In genomic region chr3:95012982-95013381, GRCm38 (mm10) we compare ENCODE assay signal across 12 mouse cellular contexts. TPM values are rescaled to one million over a fixed set of nuclear protein-coding genes. Genes with fewer than 3 reads are reported as not detected.
DNase-seq lines count a peak whose midpoint lies in the region; ATAC-seq lines count a peak whose summit lies in the region.
"Had no signal": no experiment of that assay in that cellular context is flagged by ENCODE, and none has a peak within 500 bp of the region (broad histone marks: within the 10 kb centered on the region; RNA-seq: fewer than 3 reads in every experiment).

No protein-coding gene starts in this region.

- peak overlapping the region; percentile 89; the same call in 1 of the 2 replicates for H3K4me3 ChIP-seq in kidney, embryonic 15.5 days (replicated peaks)
- no peak overlapping the region for H3K4me3 ChIP-seq in hindbrain, embryonic 13.5 days
- peak overlapping the region; percentile 82 for H3K4me3 ChIP-seq in midbrain, embryonic 13.5 days (replicated peaks)

- no peaks in the 10 kb centered on the region for H3K9me3 ChIP-seq in kidney, embryonic 15.5 days (replicated peaks)
- H3K9me3 ChIP-seq in hindbrain, embryonic 13.5 days, result no peaks in the 10 kb centered on the region
- H3K9me3 ChIP-seq in midbrain, embryonic 13.5 days, result no peaks in the 10 kb centered on the region

- H3K9ac ChIP-seq in kidney, embryonic 15.5 days, result 0 out of 2 replicates have a peak overlapping the region, but pooled peaks have one; percentile 68
- peak overlapping the region; percentile 88; the same call in 1 of the 2 replicates for H3K9ac ChIP-seq in hindbrain, embryonic 13.5 days
- no peak overlapping the region for H3K9ac ChIP-seq in midbrain, embryonic 13.5 days (replicated peaks)

- WGBS in kidney, embryonic 15.5 days, result 92% methylated on average over 3 of the region's 3 CpGs
- WGBS in hindbrain, embryonic 13.5 days, result 86% methylated on average over 3 of the region's 3 CpGs
- 85% methylated on average over 3 of the region's 3 CpGs for WGBS in midbrain, embryonic 13.5 days

- no peaks in the 10 kb centered on the region for H3K27me3 ChIP-seq in kidney, embryonic 15.5 days
- H3K27me3 ChIP-seq in hindbrain, embryonic 13.5 days, result no peaks in the 10 kb centered on the region
- no peaks in the 10 kb centered on the region for H3K27me3 ChIP-seq in midbrain, embryonic 13.5 days

- no peak overlapping the region for H3K27ac ChIP-seq in kidney, embryonic 15.5 days
- H3K27ac ChIP-seq in hindbrain, embryonic 13.5 days, result no peak overlapping the region
- H3K27ac ChIP-seq in midbrain, embryonic 13.5 days, result no peak overlapping the region

- H3K4me1 ChIP-seq in kidney, embryonic 15.5 days, result peaks cover 25% of the 10 kb centered on the region
- peaks cover 32% of the 10 kb centered on the region for H3K4me1 ChIP-seq in hindbrain, embryonic 13.5 days (replicated peaks)
- H3K4me1 ChIP-seq in midbrain, embryonic 13.5 days (replicated peaks), result peaks cover 28% of the 10 kb centered on the region

- peak; percentile 53 for DNase-seq in cerebellum, adult 9-11 months
- DNase-seq in kidney, postnatal 36 days, result no peak
- DNase-seq in lung, adult 18-20 months, result no peak
- DNase-seq: B cell, adult 2 months; gastrocnemius, postnatal 14 days; kidney, adult 9 months; thymus, adult 18-20 months had no signal

- no peak for ATAC-seq in cerebellum, adult (ENCODE audit: insufficient number of reproducible peaks, low FRiP score, low TSS enrichment)
- ATAC-seq in kidney, embryonic 15.5 days (replicated peaks; ENCODE audit: low FRiP score), result no peak
- ATAC-seq in hindbrain, embryonic 13.5 days (ENCODE audit: low FRiP score), result no peak
- no peak for ATAC-seq in midbrain, embryonic 13.5 days
- ATAC-seq in granulocyte monocyte progenitor cell, adult 5-6 weeks (replicated peaks; ENCODE audit: poor library complexity, severe bottlenecking), result no peak

- H3K36me3 ChIP-seq in kidney, embryonic 15.5 days, result peaks cover 51% of the 10 kb centered on the region
- H3K36me3 ChIP-seq in hindbrain, embryonic 13.5 days, result peaks cover 43% of the 10 kb centered on the region
- H3K36me3 ChIP-seq in midbrain, embryonic 13.5 days, result peaks cover 43% of the 10 kb centered on the region

- peak overlapping the region; percentile 79; the same call in 1 of the 2 replicates for H3K4me2 ChIP-seq in kidney, embryonic 15.5 days
- peak overlapping the region; percentile 98 for H3K4me2 ChIP-seq in hindbrain, embryonic 13.5 days
- peak overlapping the region; percentile 98 for H3K4me2 ChIP-seq in midbrain, embryonic 13.5 days (replicated peaks)

RNA-seq across cellular contexts. Expression of gene Zfp687, which starts 2.3 kb away (rescaled TPM):
- polyA plus RNA-seq in kidney, embryonic 15.5 days (2015; fragmentation: Nextera tagmentation; extraction: Ambion mirVana), result 28.6 and 32.4 TPM in 2 replicates
- 21.6 and 22.8 TPM in 2 replicates for polyA plus RNA-seq in hindbrain, embryonic 13.5 days (2015; fragmentation: Nextera tagmentation; extraction: Ambion mirVana)
- polyA plus RNA-seq in midbrain, embryonic 13.5 days (2015; fragmentation: Nextera tagmentation; extraction: Ambion mirVana), result 26.2 and 28.1 TPM in 2 replicates
- total RNA-seq in granulocyte monocyte progenitor cell, adult 5-6 weeks (2014; fragmentation: Nextera tagmentation), result 35.0 and 36.7 TPM in 2 replicates
- 18.4 and 20.6 TPM in 2 replicates for total RNA-seq in granulocyte monocyte progenitor cell, adult 5-6 weeks (2017)

RNA-seq across cellular contexts. Expression of gene Psmd4, which starts 29.4 kb away (rescaled TPM):
- polyA plus RNA-seq in kidney, embryonic 15.5 days (2015; fragmentation: Nextera tagmentation; extraction: Ambion mirVana), result 248 and 271 TPM in 2 replicates
- polyA plus RNA-seq in hindbrain, embryonic 13.5 days (2015; fragmentation: Nextera tagmentation; extraction: Ambion mirVana), result 269 and 277 TPM in 2 replicates
- 293 and 295 TPM in 2 replicates for polyA plus RNA-seq in midbrain, embryonic 13.5 days (2015; fragmentation: Nextera tagmentation; extraction: Ambion mirVana)
- 112 and 128 TPM in 2 replicates for total RNA-seq in granulocyte monocyte progenitor cell, adult 5-6 weeks (2014; fragmentation: Nextera tagmentation)
- total RNA-seq in granulocyte monocyte progenitor cell, adult 5-6 weeks (2017), result 196 and 226 TPM in 2 replicates

RNA-seq across cellular contexts. Expression of gene Pi4kb, which starts 38.5 kb away (rescaled TPM):
- 21.4 and 27.5 TPM in 2 replicates for polyA plus RNA-seq in kidney, embryonic 15.5 days (2015; fragmentation: Nextera tagmentation; extraction: Ambion mirVana)
- 23.2 and 24.7 TPM in 2 replicates for polyA plus RNA-seq in hindbrain, embryonic 13.5 days (2015; fragmentation: Nextera tagmentation; extraction: Ambion mirVana)
- 24.7 and 25.3 TPM in 2 replicates for polyA plus RNA-seq in midbrain, embryonic 13.5 days (2015; fragmentation: Nextera tagmentation; extraction: Ambion mirVana)
- total RNA-seq in granulocyte monocyte progenitor cell, adult 5-6 weeks (2014; fragmentation: Nextera tagmentation), result 21.2 and 31.9 TPM in 2 replicates
- total RNA-seq in granulocyte monocyte progenitor cell, adult 5-6 weeks (2017), result 24.3 and 24.6 TPM in 2 replicates

RNA-seq across cellular contexts. Expression of gene Rfx5, which starts 59.1 kb away (rescaled TPM):
- polyA plus RNA-seq in kidney, embryonic 15.5 days (2015; fragmentation: Nextera tagmentation; extraction: Ambion mirVana), result 8.9 and 10.8 TPM in 2 replicates
- 5.4 and 5.5 TPM in 2 replicates for polyA plus RNA-seq in hindbrain, embryonic 13.5 days (2015; fragmentation: Nextera tagmentation; extraction: Ambion mirVana)
- polyA plus RNA-seq in midbrain, embryonic 13.5 days (2015; fragmentation: Nextera tagmentation; extraction: Ambion mirVana), result 5.0 and 5.2 TPM in 2 replicates
- 19.0 and 25.0 TPM in 2 replicates for total RNA-seq in granulocyte monocyte progenitor cell, adult 5-6 weeks (2014; fragmentation: Nextera tagmentation)
- 17.1 and 17.9 TPM in 2 replicates for total RNA-seq in granulocyte monocyte progenitor cell, adult 5-6 weeks (2017)
